Mouse (Mus musculus): ENCODE measurements around the gene Terf2. TPM values are rescaled to one million over a fixed set of nuclear protein-coding genes. Genes with fewer than 3 reads are reported as not detected.
"Not testable (repeated sequence)": the region's sequence is repeated elsewhere in the genome, so short reads cannot be mapped to it uniquely, and the experiment has no call there.

Terf2 gene
- total RNA-seq, 2 experiments from 2014 or later = 43.9 to 47.2 TPM

- intact Hi-C loops (cut with DNase I) = loop anchor here (10.0 kb wide), 1 partner anchor 180 kb away; the partner anchor contains the start of gene Nfat5
- no peak for DNase-seq
Measured at GRCm38 (mm10) chr8:107115008-107115320, 18.6 kb upstream of the Terf2 start.

GRCm38 (mm10) chr8:107114150-107115007 is 18.0 kb upstream of the Terf2 start:
- no peak for DNase-seq
- intact Hi-C loops (cut with DNase I) = loop anchor here (10.0 kb wide), 1 partner anchor 180 kb away; the partner anchor contains the start of gene Nfat5

- intact Hi-C loops (cut with DNase I) = loop anchor here (10.0 kb wide), 1 partner anchor 182 kb away; the partner anchor contains the start of gene Nfat5
- DNase-seq = no peak
Measured at GRCm38 (mm10) chr8:107113209-107113608, 16.9 kb upstream of the Terf2 start.

- intact Hi-C loops (cut with DNase I) = loop anchor here (10.0 kb wide), 1 partner anchor 183 kb away; the partner anchor contains the start of gene Nfat5
- DNase-seq = no peak
Measured at GRCm38 (mm10) chr8:107111340-107112105, 15.2 kb upstream of the Terf2 start.

DNA sequence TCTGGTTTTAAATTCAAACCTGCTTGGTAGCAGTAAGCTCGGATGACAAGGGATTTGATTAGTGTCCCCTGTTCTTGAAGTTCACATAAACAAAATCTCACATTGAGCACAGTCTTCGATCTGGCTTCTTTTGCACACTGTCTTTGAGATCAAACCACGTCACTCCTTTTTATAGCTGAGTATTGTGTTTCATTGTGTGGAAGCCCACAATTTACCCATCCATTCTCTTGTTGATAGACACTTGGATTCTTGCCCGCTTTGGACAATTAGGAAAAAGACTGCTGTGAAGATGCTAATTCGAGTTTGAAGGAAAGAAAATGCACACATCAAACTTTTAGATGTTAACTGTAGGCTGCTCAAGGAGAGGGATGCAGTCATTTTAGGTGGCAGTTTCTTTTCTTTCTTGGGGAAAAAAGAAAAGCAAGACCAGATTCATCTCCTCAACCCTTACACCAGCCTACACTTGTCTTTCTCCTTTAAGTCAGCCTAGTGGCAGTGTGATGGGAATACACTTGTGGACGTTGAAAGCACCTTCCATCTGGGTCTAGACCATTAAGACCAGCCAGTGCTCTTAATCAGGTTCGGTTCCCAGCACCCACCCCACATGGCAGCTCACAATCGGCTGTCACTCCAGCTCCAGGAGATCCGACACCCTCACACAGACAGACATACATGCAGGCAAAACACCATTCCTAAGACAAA is 14.4 kb upstream of the Terf2 start:
- intact Hi-C loops (cut with DNase I) = loop anchor here (10.0 kb wide), 1 partner anchor 184 kb away; the partner anchor contains the start of gene Nfat5
- no peak for DNase-seq

GRCm38 (mm10) chr8:107109816-107110435 is 13.6 kb upstream of the Terf2 start:
- DNase-seq = no peak
- intact Hi-C loops (cut with DNase I) = loop anchor here (5.0 to 10.0 kb wide), 2 partner anchors 185 to 212 kb away; partner anchors contain the start of gene Nfat5

GRCm38 (mm10) chr8:107108978-107109720 is 12.8 kb upstream of the Terf2 start:
- DNase-seq = no peak
- intact Hi-C loops (cut with DNase I) = loop anchor here (5.0 kb wide), 1 partner anchor 213 kb away; no protein-coding TSS in a partner anchor

DNA sequence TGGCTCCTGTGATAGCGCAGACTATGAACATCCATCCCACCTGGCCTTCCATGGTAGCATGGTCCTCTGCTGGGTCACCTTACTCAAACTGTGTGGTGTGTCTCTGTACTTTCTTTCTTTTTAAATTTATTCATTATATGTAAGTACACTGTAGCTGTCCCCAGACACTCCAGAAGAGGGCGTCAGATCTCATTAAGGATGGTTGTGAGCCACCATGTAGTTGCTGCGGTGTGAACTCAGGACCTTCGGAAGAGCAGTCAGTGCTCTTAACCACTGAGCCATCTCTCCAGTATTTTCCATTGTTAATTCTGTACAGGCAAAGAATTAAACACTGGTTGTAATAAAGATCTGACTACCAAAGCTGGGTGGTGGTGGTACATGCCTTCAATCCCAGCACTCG is 11.7 kb upstream of the Terf2 start:
- not testable (repeated sequence) for DNase-seq
- intact Hi-C loops (cut with DNase I) = loop anchor here (5.0 kb wide), 1 partner anchor 214 kb away; no protein-coding TSS in a partner anchor

- DNase-seq = peak; percentile 76
- intact Hi-C loops (cut with DNase I) = no loop called here
Measured at GRCm38 (mm10) chr8:107104547-107104946, 8.2 kb upstream of the Terf2 start.

- DNase-seq = no peak
- intact Hi-C loops (cut with DNase I) = no loop called here
Measured at GRCm38 (mm10) chr8:107100635-107101034, 4.3 kb upstream of the Terf2 start.

DNA sequence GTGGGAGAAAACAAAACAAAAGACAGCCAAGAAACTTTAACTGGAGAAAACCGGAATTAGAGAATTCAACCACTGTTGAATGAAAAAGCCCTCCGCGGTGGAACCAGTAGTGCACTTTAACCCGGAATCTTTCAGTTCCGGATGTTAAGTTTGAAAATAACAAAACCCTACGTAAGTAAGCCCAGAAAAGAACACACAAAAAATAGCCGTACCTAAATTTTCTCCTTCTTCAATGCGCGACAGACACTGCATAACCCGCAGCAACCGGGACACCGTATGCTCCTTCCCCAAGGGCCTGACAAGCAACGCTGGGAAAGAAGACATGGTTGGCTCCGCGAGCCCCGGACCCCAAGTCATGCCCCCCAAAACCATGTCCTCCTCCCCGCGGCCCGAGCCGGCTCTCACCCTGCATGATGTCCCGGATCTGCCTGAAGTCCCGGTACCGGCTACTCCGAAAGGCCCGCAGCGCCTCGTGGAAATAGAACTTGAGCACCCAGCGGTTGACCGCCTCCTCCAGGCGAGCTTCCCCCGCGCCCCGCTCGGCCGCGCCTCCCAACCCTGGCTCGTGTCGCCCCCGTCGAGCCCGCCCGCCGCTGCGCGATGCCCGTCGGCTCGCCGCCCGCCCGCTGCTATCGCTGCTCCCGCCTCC is 506 bp downstream of the Terf2 start:
- intact Hi-C loops (cut with DNase I) = no loop called here
- no peak for DNase-seq

GRCm38 (mm10) chr8:107090531-107090930 is 5.8 kb downstream of the Terf2 start:
- intact Hi-C loops (cut with DNase I) = no loop called here
- DNase-seq = no peak

DNA sequence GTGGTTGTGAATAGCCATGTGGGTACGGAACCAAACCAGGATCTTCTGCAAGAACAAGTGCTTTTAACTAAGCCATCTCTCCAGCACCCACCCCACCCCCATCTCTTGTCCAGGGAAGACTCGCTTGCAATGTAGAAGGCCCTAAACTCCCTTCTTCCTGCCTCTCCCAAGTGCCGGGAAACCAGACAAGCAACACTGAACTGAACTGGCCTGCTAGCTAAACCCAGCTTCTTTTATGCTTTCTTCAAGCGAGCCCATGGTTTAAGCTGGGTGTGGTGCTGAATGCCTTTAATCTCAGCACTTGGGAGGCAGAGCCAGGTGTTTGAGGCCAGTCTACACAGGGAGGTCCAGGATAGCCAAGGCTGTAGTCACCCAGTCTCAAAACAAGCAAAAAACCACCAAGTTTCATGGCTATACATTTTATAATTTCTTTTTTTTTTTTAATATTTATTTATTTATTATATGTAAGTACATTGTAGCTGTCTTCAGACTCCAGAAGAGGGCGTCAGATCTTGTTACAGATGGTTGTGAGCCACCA is 7.8 kb downstream of the Terf2 start:
- no peak for DNase-seq
- intact Hi-C loops (cut with DNase I) = no loop called here

DNA sequence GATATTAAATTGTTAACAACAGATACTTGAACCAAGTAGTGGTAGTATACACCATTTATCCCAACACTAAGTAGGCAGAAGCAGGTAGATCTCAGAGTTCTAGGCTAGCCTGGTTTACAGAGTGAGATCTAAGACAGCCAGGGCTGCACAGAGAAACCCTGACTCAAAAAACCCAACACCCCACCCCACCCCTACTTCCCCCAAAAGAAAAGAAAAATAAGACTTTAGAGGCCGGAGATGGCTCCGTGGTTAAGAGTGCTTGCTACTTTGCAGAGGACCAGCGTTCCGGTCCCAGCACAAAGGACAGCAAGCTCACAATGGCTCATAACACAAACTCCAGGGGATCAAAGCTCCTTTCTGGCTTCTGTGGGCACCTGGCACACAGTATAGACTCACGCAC is 10.3 kb downstream of the Terf2 start:
- intact Hi-C loops (cut with DNase I) = no loop called here
- DNase-seq = no peak

- DNase-seq = no peak
- intact Hi-C loops (cut with DNase I) = no loop called here
Measured at GRCm38 (mm10) chr8:107085358-107085757, 11.0 kb downstream of the Terf2 start.

DNA sequence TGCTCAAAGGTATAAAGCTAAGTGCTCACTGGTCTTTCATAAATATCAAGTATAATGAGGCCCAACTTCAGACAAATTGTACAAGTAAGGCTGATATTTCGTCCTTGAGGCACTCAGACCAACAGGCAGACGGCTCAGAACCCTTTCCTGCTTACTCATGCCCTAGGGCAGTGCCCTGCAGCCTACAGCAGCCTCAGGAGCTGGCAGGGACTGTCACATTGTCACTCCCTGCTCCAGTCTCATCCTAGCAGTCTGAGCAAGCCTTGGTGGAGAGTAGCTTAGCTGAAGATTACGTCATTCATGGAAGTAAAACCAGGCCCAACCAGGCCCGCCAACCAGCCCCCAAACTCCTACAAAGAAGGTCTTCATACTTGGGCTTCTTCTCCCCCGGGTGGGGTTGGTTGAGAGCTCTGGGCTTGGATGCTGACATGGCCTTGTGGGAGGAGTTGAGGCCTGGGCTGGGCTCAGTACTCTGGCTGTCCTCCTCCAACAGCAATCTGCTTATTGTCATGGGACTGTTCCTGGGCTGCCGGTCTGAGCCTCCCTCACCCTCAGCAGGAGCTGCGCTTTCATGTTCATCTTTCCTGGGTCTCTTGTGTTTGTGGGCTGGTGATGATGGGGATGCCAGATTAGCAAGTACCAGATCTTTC is 20.0 kb downstream of the Terf2 start:
- DNase-seq = no peak
- intact Hi-C loops (cut with DNase I) = no loop called here

- intact Hi-C loops (cut with DNase I) = no loop called here
- DNase-seq = no peak
Measured at GRCm38 (mm10) chr8:107074128-107074527, 22.2 kb downstream of the Terf2 start.

- intact Hi-C loops (cut with DNase I) = no loop called here
- no peak for DNase-seq
Measured at GRCm38 (mm10) chr8:107073706-107074105, 22.6 kb downstream of the Terf2 start.

All from left cerebral cortex, postnatal 4 days (tissue).